Mouse (Mus musculus): Measurements from ENCODE around the gene Astn2. TPM values are rescaled to one million over a fixed set of nuclear protein-coding genes. Genes with fewer than 3 reads are reported as not detected.

Astn2 gene
- total and polyA plus RNA-seq, 3 experiments, result not detected

DNA sequence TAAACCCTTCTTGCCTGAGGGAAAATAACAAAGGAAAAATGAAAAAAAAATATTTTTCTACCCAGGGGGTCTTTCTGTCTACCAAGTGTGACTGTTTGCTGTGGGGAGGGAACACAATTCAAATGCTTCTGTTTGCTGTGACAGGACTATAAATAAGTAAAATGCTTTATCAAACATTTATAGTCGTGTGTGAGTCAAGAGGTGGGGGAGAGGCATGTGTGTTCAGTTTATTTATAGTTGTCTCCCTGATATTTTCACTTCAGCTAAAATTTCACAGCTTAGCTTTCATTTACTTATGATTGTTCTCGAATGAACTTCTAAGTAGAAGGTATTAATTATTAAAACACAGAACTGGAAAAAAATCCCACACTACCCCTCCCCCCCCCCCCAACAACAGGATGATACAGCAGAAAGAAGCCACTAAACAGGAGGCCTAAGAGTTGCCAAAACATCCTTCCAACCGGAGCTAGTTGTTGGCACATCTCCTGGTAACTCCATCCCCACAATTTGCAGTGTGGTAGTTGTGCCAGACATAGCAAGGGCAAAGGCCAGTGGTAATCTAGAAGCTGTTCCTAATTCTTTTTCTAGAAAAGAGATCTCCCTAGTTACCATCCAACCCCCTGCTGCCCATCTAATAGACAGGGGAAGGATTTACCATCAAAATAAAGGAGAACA lies 246.8 kb downstream of the Astn2 start:
- Histone ChIP-seq H3K9me3 (replicated peaks; ENCODE audit: insufficient read depth, low read length) (no peaks in the 10 kb centered on the region), H3K4me1 (ENCODE audit: control insufficient read depth in 1 of 2, insufficient read depth in 2 of 2, low read length in 2 of 2) (no peaks in the 10 kb centered on the region), H3K79me2 (ENCODE audit: control insufficient read depth, insufficient read depth, low read length, poor library complexity) (no peaks in the 10 kb centered on the region), H3K27ac (ENCODE audit: control insufficient read depth, low read depth, low read length) (no peak overlapping the region), H3K4me3 (ENCODE audit: control insufficient read depth in 1 of 2, insufficient read depth in 1 of 2, low read depth in 2 of 2, low read length in 2 of 2) (no peak overlapping the region), H3K9ac (ENCODE audit: control insufficient read depth, low read depth, low read length, poor library complexity, severe bottlenecking) (no peak overlapping the region), H3K27me3 (ENCODE audit: control insufficient read depth in 1 of 2, insufficient read depth in 2 of 2, low read length in 2 of 2) (no peaks in the 10 kb centered on the region), H3K36me3 (ENCODE audit: control insufficient read depth in 1 of 2, insufficient read depth in 2 of 2, low read length in 2 of 2) (no peaks in the 10 kb centered on the region)
- no peak for DNase-seq (ENCODE audit: low read depth, low spot score)
- TF ChIP-seq KAT2A (conservative IDR thresholded peaks at IDR 0.05; ENCODE audit: low read depth, low read length) (no peak), ZNF384 (IDR thresholded peaks at IDR 0.05; ENCODE audit: low read depth, low read length) (no peak), GATA1 (IDR thresholded peaks at IDR 0.05; ENCODE audit: low read depth, low read length) (no peak), JUND (IDR thresholded peaks at IDR 0.05; ENCODE audit: low read depth, low read length) (no peak), UBTF (IDR thresholded peaks at IDR 0.05; ENCODE audit: borderline replicate concordance, insufficient read depth, low read depth, low read length) (no peak), MXI1 (IDR thresholded peaks at IDR 0.05; ENCODE audit: low read depth, low read length) (no peak), HCFC1 (IDR thresholded peaks at IDR 0.05; ENCODE audit: low read depth, low read length) (no peak), MAFK (IDR thresholded peaks at IDR 0.05; ENCODE audit: borderline replicate concordance, low read depth, low read length) (no peak), GABPA (IDR thresholded peaks at IDR 0.05; ENCODE audit: low read depth, low read length) (no peak), NRF1 (IDR thresholded peaks at IDR 0.05; ENCODE audit: insufficient read depth, low read depth, low read length, poor library complexity, severe bottlenecking) (no peak), POLR2AphosphoS5 (IDR thresholded peaks at IDR 0.05; ENCODE audit: borderline replicate concordance, low read depth, low read length) (no peak), RAD21 (IDR thresholded peaks at IDR 0.05; ENCODE audit: low read depth, low read length) (no peak), MYB (IDR thresholded peaks at IDR 0.05; ENCODE audit: low read depth, low read length) (no peak), POLR2A (IDR thresholded peaks at IDR 0.05; ENCODE audit: control insufficient read depth in 1 of 2, insufficient read depth in 1 of 2, low read depth in 1 of 2, low read length in 2 of 2, poor library complexity in 1 of 2) (no peak)

DNA sequence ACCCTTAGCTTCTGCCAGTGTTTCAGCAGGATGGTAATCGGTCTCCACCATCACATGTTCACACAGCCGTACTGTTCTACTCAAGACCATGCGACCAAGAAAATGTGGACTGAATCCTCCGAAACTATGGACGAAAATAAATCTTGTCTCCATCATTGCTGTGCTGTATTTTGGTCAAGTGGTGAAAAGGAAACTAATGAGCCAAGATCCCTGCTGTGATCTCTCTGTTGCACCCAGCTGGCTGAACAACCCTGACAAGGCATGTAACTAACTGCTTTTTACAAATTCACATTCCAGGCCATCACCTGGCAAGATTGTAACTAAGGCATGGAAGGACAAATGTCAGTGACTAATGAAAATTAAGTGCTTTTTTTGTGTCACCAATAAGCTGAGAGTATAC lies 257.9 kb downstream of the Astn2 start:
- Histone ChIP-seq H3K4me1 (ENCODE audit: control insufficient read depth in 1 of 2, insufficient read depth in 2 of 2, low read length in 2 of 2) (no peaks in the 10 kb centered on the region), H3K4me3 (ENCODE audit: control insufficient read depth in 1 of 2, insufficient read depth in 1 of 2, low read depth in 2 of 2, low read length in 2 of 2) (no peak overlapping the region), H3K9ac (ENCODE audit: control insufficient read depth, low read depth, low read length, poor library complexity, severe bottlenecking) (no peak overlapping the region), H3K36me3 (ENCODE audit: control insufficient read depth in 1 of 2, insufficient read depth in 2 of 2, low read length in 2 of 2) (no peaks in the 10 kb centered on the region), H3K9me3 (replicated peaks; ENCODE audit: insufficient read depth, low read length) (no peaks in the 10 kb centered on the region), H3K79me2 (ENCODE audit: control insufficient read depth, insufficient read depth, low read length, poor library complexity) (no peaks in the 10 kb centered on the region), H3K27me3 (ENCODE audit: control insufficient read depth in 1 of 2, insufficient read depth in 2 of 2, low read length in 2 of 2) (no peaks in the 10 kb centered on the region), H3K27ac (ENCODE audit: control insufficient read depth, low read depth, low read length) (no peak overlapping the region)
- DNase-seq (ENCODE audit: low read depth, low spot score), result no peak
- TF ChIP-seq SMC3 (IDR thresholded peaks at IDR 0.05; ENCODE audit: low read depth, low read length) (no peak), CTCF (IDR thresholded peaks at IDR 0.05 in 2 of 3, conservative IDR thresholded peaks at IDR 0.05 in 1 of 3; ENCODE audit: control insufficient read depth in 1 of 3, insufficient read depth in 1 of 3, low read depth in 2 of 3, low read length in 3 of 3, poor library complexity in 1 of 3, severe bottlenecking in 1 of 3) (no peak), ELF1 (IDR thresholded peaks at IDR 0.05; ENCODE audit: low read depth, low read length) (no peak), NELFE (IDR thresholded peaks at IDR 0.05; ENCODE audit: low read depth, low read length) (no peak), EP300 (IDR thresholded peaks at IDR 0.05; ENCODE audit: low read depth in 1 of 2, low read length in 2 of 2) (no peak), JUND (IDR thresholded peaks at IDR 0.05; ENCODE audit: low read depth, low read length) (no peak), ZMIZ1 (IDR thresholded peaks at IDR 0.05; ENCODE audit: low read depth, low read length) (no peak), TAL1 (IDR thresholded peaks at IDR 0.05; ENCODE audit: low read length) (no peak), RCOR1 (IDR thresholded peaks at IDR 0.05; ENCODE audit: low read depth, low read length) (no peak), MEF2A (IDR thresholded peaks at IDR 0.05; ENCODE audit: extremely low read depth, insufficient replicate concordance, low read depth, low read length, poor library complexity, severe bottlenecking) (no peak), POLR2AphosphoS2 (IDR thresholded peaks at IDR 0.05; ENCODE audit: low read length) (no peak), GABPA (IDR thresholded peaks at IDR 0.05; ENCODE audit: low read depth, low read length) (no peak), MYB (IDR thresholded peaks at IDR 0.05; ENCODE audit: low read depth, low read length) (no peak), MXI1 (IDR thresholded peaks at IDR 0.05; ENCODE audit: low read depth, low read length) (no peak), MAFK (IDR thresholded peaks at IDR 0.05; ENCODE audit: borderline replicate concordance, low read depth, low read length) (no peak), HCFC1 (IDR thresholded peaks at IDR 0.05; ENCODE audit: low read depth, low read length) (no peak), SIN3A (IDR thresholded peaks at IDR 0.05; ENCODE audit: low read length) (no peak), BHLHE40 (IDR thresholded peaks at IDR 0.05; ENCODE audit: borderline replicate concordance, low read depth, low read length) (no peak)

Measured in MEL (cell line).